Mouse (Mus musculus) ES-E14 (cell line): ENCODE data around the gene Slit1. TPM values are rescaled to one million over a fixed set of nuclear protein-coding genes. Genes with fewer than 3 reads are reported as not detected.

Source experiments
- DNase-seq: peaks from one replicate; pipeline ENCODE4 v3.0.0-alpha.2; 2013; ENCODE audit warnings: low read depth, low spot score
- H3K27ac ChIP-seq: 2 replicates; pipeline ENCODE4 v1.5.1; 2012; ENCODE audit warnings: low read depth, mild to moderate bottlenecking, low read length, moderate library complexity, mixed read lengths; ENCODE audit not compliant: poor library complexity, insufficient read depth, severe bottlenecking
- H3K36me3 ChIP-seq: 2 replicates; pipeline ENCODE4 v1.6.1; 2012; ENCODE audit warnings: mild to moderate bottlenecking, low read length, moderate library complexity, mixed read lengths; ENCODE audit not compliant: control insufficient read depth, poor library complexity, insufficient read depth, severe bottlenecking
- H3K4me1 ChIP-seq, 2 experiments: fragments of 150-350 bp in 1 of 2; sonication (generic) in 1 of 2; 2 replicates each; pipeline ENCODE4 v1.6.1; 2012; ENCODE audit warnings: low read length in 2 of 2, mild to moderate bottlenecking in 1 of 2, mixed read lengths in 1 of 2; ENCODE audit not compliant: control insufficient read depth in 2 of 2, insufficient read depth in 2 of 2, poor library complexity in 1 of 2
- H3K4me3 ChIP-seq, 2 experiments: fragments of 150-350 bp in 1 of 2; sonication (generic) in 1 of 2; 2 replicates each; pipeline ENCODE4 v1.5.1; 2012; ENCODE audit warnings: low read length in 2 of 2, low read depth in 1 of 2, mild to moderate bottlenecking in 1 of 2, mixed read lengths in 1 of 2; ENCODE audit not compliant: insufficient read depth in 1 of 2, poor library complexity in 1 of 2, severe bottlenecking in 1 of 2
- H3K9ac ChIP-seq: 2 replicates; pipeline ENCODE4 v1.6.1; 2012; ENCODE audit warnings: low read depth, mild to moderate bottlenecking, low read length, mixed read lengths; ENCODE audit not compliant: poor library complexity, insufficient read depth, severe bottlenecking
- H3K9me3 ChIP-seq: fragments of 150-350 bp; sonication (generic); 2 replicates; pipeline ENCODE4 v1.6.1; 2012; ENCODE audit warnings: low read depth, mild to moderate bottlenecking, low read length; ENCODE audit not compliant: control insufficient read depth, insufficient read depth
- CHD2 ChIP-seq: IDR thresholded peaks from 2 replicates; pipeline ENCODE4 v1.6.1; 2014; ENCODE audit warnings: mild to moderate bottlenecking, low read depth, low read length, inconsistent platforms
- HCFC1 ChIP-seq: IDR thresholded peaks from 2 replicates; pipeline ENCODE4 v1.6.1; 2012; ENCODE audit warnings: low read length, inconsistent platforms, borderline replicate concordance; ENCODE audit not compliant: insufficient read depth
- MAFK ChIP-seq: IDR thresholded peaks from 2 replicates; pipeline ENCODE4 v1.6.1; 2014; ENCODE audit warnings: mild to moderate bottlenecking, low read depth, low read length, inconsistent platforms; ENCODE audit not compliant: insufficient read depth
- ZC3H11A ChIP-seq: IDR thresholded peaks from 2 replicates; pipeline ENCODE4 v1.6.1; 2012; ENCODE audit warnings: low read depth, mild to moderate bottlenecking, inconsistent platforms, low read length, borderline replicate concordance
- ZNF384 ChIP-seq: IDR thresholded peaks from 2 replicates; pipeline ENCODE4 v1.6.1; 2012; ENCODE audit warnings: low read depth, low read length, inconsistent platforms
- in situ Hi-C, 2 experiments: fragments of 600-800 bp; cut with MboI; formaldehyde crosslinking; loops; one replicate each; pipeline ENCODE4 v1.15.1; 2025; ENCODE audit warnings: low sequenced_read_pairs in 2 of 2, inconsistent platforms in 1 of 2; ENCODE audit not compliant: unreplicated experiment in 2 of 2
- total RNA-seq: library from RNA; depleted of rRNA; stranded (reverse); fragments of 300-350 nt; gene quantifications from 2 replicates; pipeline ENCODE4 v1.2.3, GENCODE M21; 2012

Gene Slit1
- total RNA-seq, 1 experiment = 1.4 TPM

GRCm38 (mm10) chr19:41579311-41579920 lies 164.0 kb downstream of the Slit1 start:
- Histone ChIP-seq H3K4me1 (no peaks in the 10 kb centered on the region), H3K36me3 (peaks cover 24% of the 10 kb centered on the region), H3K4me3 (no peak overlapping the region), H3K9ac (no peak overlapping the region), H3K27ac (no peak overlapping the region), H3K9me3 (no peaks in the 10 kb centered on the region)
- TF ChIP-seq ZC3H11A = no peak
- no peak for TF ChIP-seq MAFK
- no peak for TF ChIP-seq HCFC1
- TF ChIP-seq CHD2 = no peak
- no peak for TF ChIP-seq ZNF384
- no peak for DNase-seq
- in situ Hi-C loops = no loop called here

- no peak for DNase-seq
- H3K4me1 ChIP-seq = no peaks in the 10 kb centered on the region
- no peak for TF ChIP-seq ZNF384
- no peak for TF ChIP-seq HCFC1
- no peak for TF ChIP-seq MAFK
- no peak for TF ChIP-seq ZC3H11A
- no peak for TF ChIP-seq CHD2
- H3K36me3 ChIP-seq = peaks cover 9% of the 10 kb centered on the region
- no peaks in the 10 kb centered on the region for H3K9me3 ChIP-seq
- in situ Hi-C loops = no loop called here
- no peak overlapping the region for H3K27ac ChIP-seq
- H3K9ac ChIP-seq = no peak overlapping the region
- no peak overlapping the region for H3K4me3 ChIP-seq
Measured at GRCm38 (mm10) chr19:41577576-41577975, 165.9 kb downstream of the Slit1 start.

GRCm38 (mm10) chr19:41573700-41574099 lies 169.8 kb downstream of the Slit1 start:
- Histone ChIP-seq H3K9ac (no peak overlapping the region), H3K9me3 (no peaks in the 10 kb centered on the region), H3K27ac (no peak overlapping the region), H3K36me3 (no peaks in the 10 kb centered on the region), H3K4me1 (no peaks in the 10 kb centered on the region), H3K4me3 (no peak overlapping the region)
- in situ Hi-C loops = no loop called here
- no peak for DNase-seq
- TF ChIP-seq ZNF384 (no peak), ZC3H11A (no peak), HCFC1 (no peak), CHD2 (no peak), MAFK (no peak)

- H3K4me3 ChIP-seq = no peak overlapping the region
- no peak for DNase-seq
- no peaks in the 10 kb centered on the region for H3K4me1 ChIP-seq
- no peaks in the 10 kb centered on the region for H3K36me3 ChIP-seq
- no peak overlapping the region for H3K27ac ChIP-seq
- no peaks in the 10 kb centered on the region for H3K9me3 ChIP-seq
- no peak overlapping the region for H3K9ac ChIP-seq
- in situ Hi-C loops = no loop called here
- TF ChIP-seq ZNF384 = no peak
- no peak for TF ChIP-seq MAFK
- TF ChIP-seq ZC3H11A = no peak
- TF ChIP-seq HCFC1 = no peak
- no peak for TF ChIP-seq CHD2
Measured at GRCm38 (mm10) chr19:41568791-41569190, 174.7 kb downstream of the Slit1 start.

GRCm38 (mm10) chr19:41560856-41561255 lies 182.6 kb downstream of the Slit1 start:
- no peak overlapping the region for H3K4me3 ChIP-seq
- in situ Hi-C loops = no loop called here

More at GRCm38 (mm10) chr19:41560856-41561255, 182.6 kb downstream of the Slit1 start:
- no peak for DNase-seq
- H3K36me3 ChIP-seq = peaks cover 6% of the 10 kb centered on the region
- H3K9ac ChIP-seq = no peak overlapping the region
- no peak for TF ChIP-seq CHD2
- TF ChIP-seq HCFC1 = no peak
- no peaks in the 10 kb centered on the region for H3K9me3 ChIP-seq
- no peaks in the 10 kb centered on the region for H3K4me1 ChIP-seq
- no peak overlapping the region for H3K27ac ChIP-seq
